Mouse (Mus musculus): ENCODE measurements around the gene Ankzf1.
A peak's percentile ranks its signal among the peaks of the same experiment; 100 is the strongest.
"Not testable (repeated sequence)": the region's sequence is repeated elsewhere in the genome, so short reads cannot be mapped to it uniquely, and the experiment has no call there.

The Ankzf1 gene

GRCm38 (mm10) chr1:75227653-75228052 lies 35.7 kb downstream of the Ankzf1 start:
- no peak for DNase-seq

GRCm38 (mm10) chr1:75229158-75229557 lies 37.2 kb downstream of the Ankzf1 start:
- DNase-seq: no peak

- DNase-seq: no peak
Measured at GRCm38 (mm10) chr1:75230335-75230994, 38.5 kb downstream of the Ankzf1 start.

- DNase-seq: no peak
Measured at GRCm38 (mm10) chr1:75231224-75231623, 39.3 kb downstream of the Ankzf1 start.

- no peak for DNase-seq
Measured at GRCm38 (mm10) chr1:75231664-75232152, 39.8 kb downstream of the Ankzf1 start, which contains the start of gene A630095N17Rik. Gene A630095N17Rik, minus strand, starts transcription at chr1:75232102.

GRCm38 (mm10) chr1:75232489-75232888 lies 40.5 kb downstream of the Ankzf1 start:
- not testable (repeated sequence) for DNase-seq

GRCm38 (mm10) chr1:75234606-75235005 lies 42.7 kb downstream of the Ankzf1 start:
- no peak for DNase-seq

GRCm38 (mm10) chr1:75236117-75237050 lies 44.4 kb downstream of the Ankzf1 start, which contains the start of gene Dnajb2:
Gene Dnajb2, plus strand, starts transcription at chr1:75236406.
- peak; percentile 81 for DNase-seq

GRCm38 (mm10) chr1:75239591-75239990 lies 47.6 kb downstream of the Ankzf1 start:
- DNase-seq: no peak

- no peak for DNase-seq
Measured at GRCm38 (mm10) chr1:75243411-75243810, 51.5 kb downstream of the Ankzf1 start.

GRCm38 (mm10) chr1:75244175-75244826 lies 52.4 kb downstream of the Ankzf1 start:
- no peak for DNase-seq

GRCm38 (mm10) chr1:75244836-75245235 lies 52.9 kb downstream of the Ankzf1 start:
- DNase-seq: no peak

GRCm38 (mm10) chr1:75247071-75247930 lies 55.4 kb downstream of the Ankzf1 start:
- no peak for DNase-seq

GRCm38 (mm10) chr1:75248041-75248772 lies 56.3 kb downstream of the Ankzf1 start:
- no peak for DNase-seq

Data from right cerebral cortex, postnatal 14 days (tissue).